Mouse (Mus musculus) CH12.LX (cell line): ENCODE results near the gene Prkag3. TPM values are rescaled to one million over a fixed set of nuclear protein-coding genes. Genes with fewer than 3 reads are reported as not detected.

ENCODE experiments used
- DNase-seq: peaks from one replicate; pipeline ENCODE4 v3.0.0-alpha.2; 2013; ENCODE audit errors: extremely low read depth
- H3K27ac ChIP-seq: 2 replicates; pipeline ENCODE4 v1.5.1; 2012; ENCODE audit warnings: low read depth, mild to moderate bottlenecking, control low read depth, moderate library complexity; ENCODE audit not compliant: insufficient read depth
- H3K27me3 ChIP-seq: replicated peaks from 2 replicates; pipeline ENCODE3; 2012; ENCODE audit warnings: inconsistent platforms
- H3K36me3 ChIP-seq, 2 experiments: replicated peaks in 1 of 2; 2 replicates each; pipeline versions ENCODE3 to v1.6.1; 2012; ENCODE audit warnings: inconsistent platforms in 1 of 2, low read length in 1 of 2, mild to moderate bottlenecking in 1 of 2, mixed read lengths in 1 of 2, moderate library complexity in 1 of 2; ENCODE audit not compliant: control insufficient read depth in 1 of 2, insufficient read depth in 1 of 2
- H3K4me1 ChIP-seq, 2 experiments: 2 replicates each; pipeline ENCODE4 v1.6.1; 2012; ENCODE audit warnings: inconsistent platforms in 1 of 2, moderate library complexity in 1 of 2; ENCODE audit not compliant: insufficient read depth in 2 of 2, control insufficient read depth in 1 of 2
- H3K4me2 ChIP-seq: 2 replicates; pipeline ENCODE4 v1.6.1; 2012; ENCODE audit warnings: low read depth, mild to moderate bottlenecking, control low read depth; ENCODE audit not compliant: poor library complexity, insufficient read depth, severe bottlenecking
- H3K4me3 ChIP-seq, 3 experiments: fragments of 150-350 bp in 1 of 3; sonication (generic) in 1 of 3; replicated peaks in 1 of 3; 2 replicates each; pipeline versions ENCODE3 to v1.5.1; 2011 to 2012; ENCODE audit warnings: low read depth in 2 of 3, low read length in 2 of 3, mild to moderate bottlenecking in 2 of 3, moderate library complexity in 2 of 3, control low read depth in 1 of 3, improper control_type of control experiment in 1 of 3, inconsistent platforms in 1 of 3, mixed read lengths in 1 of 3; ENCODE audit not compliant: poor library complexity in 1 of 3
- H3K79me2 ChIP-seq: replicated peaks from 2 replicates; pipeline ENCODE4 v1.6.1; 2012; ENCODE audit warnings: mild to moderate bottlenecking, moderate library complexity; ENCODE audit not compliant: control insufficient read depth, poor library complexity, insufficient read depth, severe bottlenecking; ENCODE audit errors: extremely low read depth
- H3K9ac ChIP-seq: 2 replicates; pipeline ENCODE4 v1.6.1; 2012; ENCODE audit warnings: low read depth, mild to moderate bottlenecking, control low read depth, moderate library complexity; ENCODE audit not compliant: insufficient read depth
- H3K9me3 ChIP-seq: replicated peaks from 2 replicates; pipeline ENCODE3; 2012; ENCODE audit warnings: low read length, inconsistent platforms, mixed read lengths
- BHLHE40 ChIP-seq: IDR thresholded peaks from 2 replicates; pipeline ENCODE4 v1.6.1; 2011; ENCODE audit warnings: mild to moderate bottlenecking, low read depth, low read length, improper control_type of control experiment
- CHD2 ChIP-seq: IDR thresholded peaks from 2 replicates; pipeline ENCODE4 v1.6.1; 2011; ENCODE audit warnings: low read length, improper control_type of control experiment
- EP300 ChIP-seq: IDR thresholded peaks from 2 replicates; pipeline ENCODE4 v1.6.1; 2011; ENCODE audit warnings: low read length, improper control_type of control experiment
- MAFK ChIP-seq: IDR thresholded peaks from 2 replicates; pipeline ENCODE4 v1.6.1; 2011; ENCODE audit warnings: low read length, improper control_type of control experiment; ENCODE audit not compliant: insufficient replicate concordance
- NRF1 ChIP-seq: IDR thresholded peaks from 2 replicates; pipeline ENCODE4 v1.6.1; 2014; ENCODE audit warnings: low read depth, mild to moderate bottlenecking, inconsistent platforms, low read length, improper control_type of control experiment, moderate library complexity
- POLR2AphosphoS2 ChIP-seq: IDR thresholded peaks from 2 replicates; pipeline ENCODE4 v1.6.1; 2011; ENCODE audit warnings: low read depth, low read length, improper control_type of control experiment
- SMC3 ChIP-seq: IDR thresholded peaks from 2 replicates; pipeline ENCODE4 v1.6.1; 2011; ENCODE audit warnings: low read depth, low read length, improper control_type of control experiment
- USF1 ChIP-seq: IDR thresholded peaks from 2 replicates; pipeline ENCODE4 v1.6.1; 2014; ENCODE audit warnings: low read depth, mild to moderate bottlenecking, inconsistent platforms, low read length, improper control_type of control experiment
- ZNF384 ChIP-seq: IDR thresholded peaks from 2 replicates; pipeline ENCODE4 v1.6.1; 2012; ENCODE audit warnings: low read depth, low read length, improper control_type of control experiment, inconsistent platforms
- dilution Hi-C: fragments of 300-500 bp; cut with MboI; formaldehyde crosslinking; loops from 2 replicates; pipeline ENCODE4 v1.14.3; 2020; ENCODE audit warnings: low sequenced_read_pairs; ENCODE audit not compliant: extremely low pct_unique_long_range_greater_than_20kb, extremely low pct_ligation_motif_present
- in situ Hi-C: fragments of 300-500 bp; cut with MboI; formaldehyde crosslinking; loops from 3 replicates; pipeline ENCODE4 v1.14.3; 2019; ENCODE audit warnings: low sequenced_read_pairs, low pct_ligation_motif_present, low pct_unique_long_range_greater_than_20kb, mixed read lengths
- polyA plus RNA-seq: library from polyadenylated mRNA; unstranded; fragments of >175 nt; gene quantifications from 2 replicates; pipeline ENCODE4 v1.2.1, GENCODE M21; 2012; ENCODE audit warnings: low read depth; ENCODE audit not compliant: insufficient read length
- total RNA-seq, 2 experiments: library from RNA; depleted of rRNA; stranded (reverse); fragments of 300-350 nt in 1 of 2; fragments of >200 nt in 1 of 2; gene quantifications; 2 replicates each; pipeline ENCODE4 v1.2.3; 2012 to 2014

Gene Prkag3
- total and polyA plus RNA-seq, 3 experiments, result 0.09 to 0.13 TPM; not detected in 1

GRCm38 (mm10) chr1:74714967-74715366, 34.1 kb downstream of the Prkag3 start:
- no peak for DNase-seq
- Histone ChIP-seq H3K9ac (no peak overlapping the region), H3K4me3 (no peak overlapping the region), H3K9me3 (no peaks in the 10 kb centered on the region), H3K4me2 (no peak overlapping the region), H3K27me3 (no peaks in the 10 kb centered on the region), H3K79me2 (no peaks in the 10 kb centered on the region), H3K36me3 (no peaks in the 10 kb centered on the region), H3K27ac (no peak overlapping the region), H3K4me1 (peaks cover 0 to 21% of the 10 kb centered on the region in 2 experiments; a peak in 3 of 4 replicates)
- TF ChIP-seq EP300 (no peak), BHLHE40 (no peak), SMC3 (no peak), POLR2AphosphoS2 (no peak)
- dilution Hi-C loops, result no loop called here
- in situ Hi-C loops, result loop anchor here (5.0 kb wide), 1 partner anchor 37 kb away; no protein-coding TSS in a partner anchor

GRCm38 (mm10) chr1:74713859-74714730, 34.9 kb downstream of the Prkag3 start:
- Histone ChIP-seq H3K36me3 (no peaks in the 10 kb centered on the region), H3K4me1 (peaks cover 0 to 21% of the 10 kb centered on the region in 2 experiments; a peak in 3 of 4 replicates), H3K4me2 (no peak overlapping the region), H3K27ac (no peak overlapping the region), H3K9ac (no peak overlapping the region), H3K27me3 (no peaks in the 10 kb centered on the region), H3K79me2 (no peaks in the 10 kb centered on the region), H3K4me3 (no peak overlapping the region), H3K9me3 (no peaks in the 10 kb centered on the region)
- in situ Hi-C loops (no loop called here), dilution Hi-C loops (no loop called here)
- no peak for TF ChIP-seq ZNF384
- DNase-seq, result no peak

- Histone ChIP-seq H3K36me3 (no peaks in the 10 kb centered on the region), H3K4me1 (peaks cover 0 to 21% of the 10 kb centered on the region in 2 experiments; a peak in 3 of 4 replicates), H3K9ac (no peak within 1 kb of the TSS), H3K4me2 (peak within 1 kb of the TSS; percentile 92; the same call in 1 of the 2 replicates), H3K27ac (no peak within 1 kb of the TSS), H3K79me2 (no peaks in the 10 kb centered on the region), H3K27me3 (no peaks in the 10 kb centered on the region), H3K9me3 (no peaks in the 10 kb centered on the region), H3K4me3 (no peak within 1 kb of the TSS)
- no peak for DNase-seq
- dilution Hi-C loops, result no loop called here
- TF ChIP-seq NRF1 (no peak), CHD2 (no peak), BHLHE40 (peak; percentile 71), USF1 (peak; percentile 28; the same call in 1 of the 2 replicates), MAFK (no peak)
- in situ Hi-C loops, result no loop called here
These were observed 35.7 kb downstream of the Prkag3 start, which contains the start of gene Cyp27a1 for GRCm38 (mm10) chr1:74713099-74713858. TSS of gene Cyp27a1 (plus strand) at chr1:74713574.
